Mouse (Mus musculus): ENCODE measurements around the gene Olfr126. TPM values are rescaled to one million over a fixed set of nuclear protein-coding genes. Genes with fewer than 3 reads are reported as not detected.

Olfr126 gene
- not detected for total RNA-seq (2021)
- long read RNA-seq, experiment 1: 0 reads
- long read RNA-seq, experiment 2: 0 reads

- DNase-seq (ENCODE audit: low spot score in 2 of 2): no peak
- intact Hi-C loops (cut with DNase I): no loop called here
Measured at GRCm38 (mm10) chr17:37847183-37847582, at the start of gene Olfr126. Gene Olfr126 (plus strand): TSS chr17:37847483.

GRCm38 (mm10) chr17:37799588-37799987 is 47.7 kb upstream of the Olfr126 start, which contains the start of gene Olfr124:
Gene Olfr124 (plus strand): TSS chr17:37799888.
- no peak for DNase-seq (ENCODE audit: low spot score in 2 of 2)
- intact Hi-C loops (cut with DNase I): no loop called here

GRCm38 (mm10) chr17:37832649-37833048 is 14.6 kb upstream of the Olfr126 start, which contains the start of gene Olfr125:
Gene Olfr125 (plus strand): TSS chr17:37832949.
- intact Hi-C loops (cut with DNase I): no loop called here
- no peak for DNase-seq (ENCODE audit: low spot score in 2 of 2)

DNA sequence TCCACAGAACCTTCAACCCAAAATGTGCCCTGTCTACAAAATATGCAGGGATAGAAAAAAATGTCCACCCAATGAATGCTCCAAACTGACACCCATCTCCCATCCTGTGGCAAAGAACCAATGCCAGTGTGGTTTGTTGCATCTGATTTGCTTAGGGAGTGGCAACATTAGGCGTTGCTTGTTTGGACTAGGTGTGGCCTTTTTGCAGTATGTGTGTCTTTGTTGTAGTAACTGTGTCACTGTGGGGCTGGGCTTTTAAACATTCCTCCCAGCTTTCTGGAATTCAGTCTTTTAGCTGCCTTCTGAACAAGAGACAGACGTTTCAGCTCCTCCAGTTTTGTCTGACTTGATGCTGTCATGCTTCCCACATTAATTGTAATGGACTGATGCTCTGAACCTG is 16.6 kb downstream of the Olfr126 start:
- no peak for DNase-seq (ENCODE audit: low spot score in 2 of 2)
- intact Hi-C loops (cut with DNase I): no loop called here

DNA sequence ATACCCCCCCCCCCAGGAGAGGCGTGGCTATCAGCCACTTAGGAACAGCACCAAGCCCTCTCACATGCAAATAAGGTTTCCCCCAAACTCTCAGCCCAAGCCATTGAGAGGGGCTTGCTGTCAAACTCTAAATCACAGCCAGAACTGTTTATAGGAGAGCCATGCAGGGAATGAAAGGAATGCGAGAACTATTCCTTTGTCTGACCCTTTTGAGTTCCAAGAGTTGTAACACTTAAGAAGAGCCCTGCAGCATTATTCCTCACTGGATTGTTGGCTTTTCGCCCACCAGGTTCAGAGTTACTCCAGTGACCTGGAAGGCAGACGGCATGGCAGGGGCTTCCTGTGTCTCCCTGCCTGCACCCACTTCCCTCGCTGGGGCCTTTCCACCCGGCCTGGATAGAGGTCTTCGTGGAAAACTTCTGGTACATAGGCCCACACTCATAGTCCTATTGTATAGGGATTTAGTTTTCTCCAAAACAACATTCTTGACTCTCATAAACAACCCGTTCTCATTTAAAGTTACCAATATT is 22.5 kb downstream of the Olfr126 start:
- intact Hi-C loops (cut with DNase I): no loop called here
- DNase-seq (ENCODE audit: low spot score in 2 of 2): no peak

DNA sequence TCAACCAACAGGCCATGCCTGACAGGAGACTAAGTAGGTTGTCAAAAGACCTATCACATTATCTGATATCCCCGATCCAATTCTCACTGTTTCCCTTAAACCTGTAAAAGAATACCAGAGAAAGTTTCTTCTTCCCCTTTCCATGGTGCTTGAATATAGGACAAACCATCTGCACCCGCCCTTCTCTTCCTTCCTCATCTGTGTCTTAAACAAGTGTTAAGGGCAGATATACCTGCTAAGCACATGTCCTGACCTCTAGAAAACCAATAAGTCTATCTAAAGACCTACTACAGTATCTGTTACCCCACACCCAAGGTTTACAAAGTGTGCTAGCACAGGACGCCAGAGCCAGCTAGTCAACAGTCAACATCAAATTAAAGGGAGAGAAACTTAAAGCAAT is 26.5 kb downstream of the Olfr126 start:
- intact Hi-C loops (cut with DNase I): no loop called here
- no peak for DNase-seq (ENCODE audit: low spot score in 2 of 2)

- intact Hi-C loops (cut with DNase I): no loop called here
- no peak for DNase-seq (ENCODE audit: low spot score in 2 of 2)
Measured at GRCm38 (mm10) chr17:37900137-37900536, 52.9 kb downstream of the Olfr126 start, which contains the start of gene Olfr127. Gene Olfr127 (plus strand): TSS chr17:37900437.

Other genes starting within 250 kb of the Olfr126 start
- not detected for gene Olfr115, start 220.4 kb upstream of the Olfr126 start, total RNA-seq (2021)
- not detected for gene Olfr116, start 220.3 kb upstream of the Olfr126 start, total RNA-seq (2021)
- not detected for gene Olfr117, start 183.7 kb upstream of the Olfr126 start, total RNA-seq (2021)
- not detected for gene Olfr118, start 180.5 kb upstream of the Olfr126 start, total RNA-seq (2021)
- not detected for gene Olfr119, start 150.9 kb upstream of the Olfr126 start, total RNA-seq (2021)
- not detected for gene Olfr120, start 125.7 kb upstream of the Olfr126 start, total RNA-seq (2021)
- not detected for gene Olfr121, start 98.6 kb upstream of the Olfr126 start, total RNA-seq (2021)
- gene Olfr122, start 78.9 kb upstream of the Olfr126 start, total RNA-seq (2021): not detected
- gene Olfr123, start 54.0 kb upstream of the Olfr126 start, total RNA-seq (2021): not detected
- not detected for gene Olfr124, start 47.6 kb upstream of the Olfr126 start, total RNA-seq (2021)
- not detected for gene Olfr125, start 14.5 kb upstream of the Olfr126 start, total RNA-seq (2021)
- not detected for gene Olfr127, start 53.0 kb downstream of the Olfr126 start, total RNA-seq (2021)
- not detected for gene Olfr128, start 73.1 kb downstream of the Olfr126 start, total RNA-seq (2021)
- not detected for gene Olfr761, start 105.6 kb downstream of the Olfr126 start, total RNA-seq (2021)
- not detected for gene Olfr129, start 212.6 kb downstream of the Olfr126 start, total RNA-seq (2021)
- gene Olfr130, start 216.4 kb downstream of the Olfr126 start, total RNA-seq (2021): not detected
- not detected for gene Olfr131, start 241.2 kb downstream of the Olfr126 start, total RNA-seq (2021)